Mouse (Mus musculus) heart, adult 8-10 months (tissue): ENCODE measurements around the gene Nif3l1. TPM values are rescaled to one million over a fixed set of nuclear protein-coding genes. Genes with fewer than 3 reads are reported as not detected.

ENCODE experiments used
- DNase-seq: peaks from one replicate; pipeline ENCODE4 v3.0.0; 2022; ENCODE audit warnings: low spot score
- total RNA-seq, 4 experiments: library from RNA; stranded (reverse); gene quantifications; 2 replicates each; pipeline ENCODE4 v1.2.4; 2022

Nif3l1 gene
- 10 to 100 TPM in 3 of 4 experiments, 1 to 10 TPM in 1; 10.0 to 15.4 (median 14.4) TPM for total RNA-seq

DNA sequence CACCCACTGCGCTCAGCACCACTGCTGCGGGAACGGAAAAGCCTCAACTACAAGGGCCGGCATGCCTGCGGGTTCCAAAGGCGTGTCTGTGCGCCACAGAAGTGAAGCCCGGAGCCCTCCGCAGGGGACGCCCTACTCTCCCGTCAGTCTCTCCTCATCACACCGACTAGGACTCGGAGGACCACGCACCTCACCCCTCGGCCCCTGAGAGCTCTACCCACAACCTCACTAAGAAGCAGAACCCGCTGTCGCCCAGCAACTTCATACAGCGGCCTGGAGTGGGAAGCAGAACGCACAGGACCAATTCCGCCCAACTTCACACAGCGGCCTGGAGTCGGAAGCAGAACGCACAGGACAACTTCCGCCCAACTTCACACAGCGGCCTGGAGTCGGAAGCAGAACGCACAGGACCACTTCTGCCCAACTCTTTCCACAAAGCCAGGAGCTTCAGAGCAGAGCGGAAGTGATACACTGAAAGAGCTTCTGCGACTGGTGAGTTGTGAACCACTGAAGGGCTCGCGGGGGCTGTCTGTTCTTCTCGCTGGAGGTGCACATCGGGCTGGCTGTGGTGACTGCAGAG, at the start of gene Nif3l1, which contains the start of gene Ppil3:
Gene Nif3l1, plus strand, starts transcription at position 9 of the 580 bp plus-strand sequence.
Gene Ppil3, minus strand, starts transcription at position 344 of the 580 bp plus-strand sequence.
- DNase-seq: peak; percentile 86

DNA sequence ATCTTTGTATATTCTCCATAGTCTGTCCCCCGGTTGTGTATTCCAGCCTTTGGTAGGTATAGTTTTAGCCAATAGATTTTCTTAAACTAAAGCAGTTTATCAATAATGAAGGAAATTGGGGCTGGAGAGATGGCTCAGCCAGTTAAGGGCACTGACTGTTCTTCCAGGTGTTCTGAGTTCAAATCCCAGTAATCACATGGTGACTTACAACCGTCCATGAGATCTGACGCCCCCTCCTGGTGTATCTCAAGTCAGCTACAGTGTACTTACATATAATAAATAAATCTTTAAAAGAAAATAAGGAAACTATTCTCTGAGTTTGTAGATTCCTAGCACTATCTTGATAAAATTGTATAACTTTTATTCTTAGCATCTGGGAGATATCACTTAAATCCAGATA, 49.6 kb upstream of the Nif3l1 start:
- no peak for DNase-seq

GRCm38 (mm10) chr1:58396179-58396578, 48.8 kb upstream of the Nif3l1 start:
- no peak for DNase-seq

DNA sequence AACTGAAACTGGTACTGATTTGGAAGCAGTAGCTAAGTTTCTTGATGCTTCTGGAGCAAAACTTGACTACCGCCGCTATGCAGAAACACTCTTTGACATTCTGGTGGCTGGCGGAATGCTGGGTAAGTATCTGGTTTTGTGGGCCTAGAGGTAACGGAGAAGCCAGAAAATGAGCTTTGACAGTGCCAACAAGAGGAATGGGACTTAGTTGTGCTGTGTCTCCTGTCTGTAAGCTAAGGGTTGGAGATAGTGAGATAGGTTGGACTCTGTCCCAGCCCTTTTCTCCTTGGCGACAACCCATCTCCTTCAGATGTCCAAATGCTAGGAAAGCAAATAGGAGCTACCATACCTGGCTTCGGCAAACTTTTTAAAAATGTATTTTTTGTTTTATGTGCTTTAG, 47.2 kb upstream of the Nif3l1 start:
- DNase-seq: no peak

DNA sequence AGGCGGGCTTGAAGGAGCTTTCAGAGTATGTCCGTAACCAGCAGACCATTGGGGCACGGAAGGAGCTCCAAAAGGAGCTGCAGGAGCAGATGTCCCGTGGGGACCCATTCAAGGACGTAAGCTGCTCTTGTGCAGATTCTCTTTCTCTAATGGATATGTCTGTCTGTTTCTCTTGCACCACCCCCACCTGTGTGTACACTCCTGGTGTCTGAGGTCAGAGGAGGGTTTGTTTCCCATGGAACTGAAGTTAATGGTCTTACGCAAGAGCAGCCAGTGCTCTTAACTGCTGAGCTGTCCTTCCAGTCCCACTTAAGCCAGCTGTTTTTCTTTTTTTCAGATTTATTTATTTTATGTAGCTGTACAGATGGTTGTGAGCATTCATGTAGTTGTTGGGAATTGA, 43.6 kb upstream of the Nif3l1 start:
- no peak for DNase-seq

GRCm38 (mm10) chr1:58403745-58404144, 41.2 kb upstream of the Nif3l1 start:
- no peak for DNase-seq

- DNase-seq: no peak
Measured at GRCm38 (mm10) chr1:58407321-58407720, 37.6 kb upstream of the Nif3l1 start.

GRCm38 (mm10) chr1:58408141-58408540, 36.8 kb upstream of the Nif3l1 start:
- no peak for DNase-seq

GRCm38 (mm10) chr1:58409553-58410197, 35.3 kb upstream of the Nif3l1 start:
- DNase-seq: no peak

- DNase-seq: no peak
Measured at GRCm38 (mm10) chr1:58410198-58410588, 34.8 kb upstream of the Nif3l1 start.

DNA sequence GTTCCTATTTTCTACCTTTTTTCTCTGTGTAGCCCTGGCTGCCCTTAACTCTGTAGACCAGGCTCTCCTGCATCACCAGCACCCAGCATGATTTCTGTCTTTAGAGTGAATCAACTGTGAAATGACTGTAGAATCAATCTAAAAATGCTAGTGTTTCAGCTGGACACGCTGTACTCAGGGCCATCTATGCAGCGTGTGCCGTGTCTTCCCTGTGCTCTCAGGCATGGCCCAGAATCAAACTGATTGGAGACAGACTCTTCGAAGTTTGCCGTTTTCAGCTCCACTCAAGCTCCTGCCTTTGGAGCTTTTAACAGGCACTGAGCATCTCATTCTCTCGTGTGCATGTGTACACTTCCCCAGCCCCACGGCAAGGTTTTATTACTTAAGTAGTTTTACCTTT, 34.2 kb upstream of the Nif3l1 start:
- DNase-seq: no peak

GRCm38 (mm10) chr1:58415442-58415841, 29.5 kb upstream of the Nif3l1 start:
- no peak for DNase-seq

DNA sequence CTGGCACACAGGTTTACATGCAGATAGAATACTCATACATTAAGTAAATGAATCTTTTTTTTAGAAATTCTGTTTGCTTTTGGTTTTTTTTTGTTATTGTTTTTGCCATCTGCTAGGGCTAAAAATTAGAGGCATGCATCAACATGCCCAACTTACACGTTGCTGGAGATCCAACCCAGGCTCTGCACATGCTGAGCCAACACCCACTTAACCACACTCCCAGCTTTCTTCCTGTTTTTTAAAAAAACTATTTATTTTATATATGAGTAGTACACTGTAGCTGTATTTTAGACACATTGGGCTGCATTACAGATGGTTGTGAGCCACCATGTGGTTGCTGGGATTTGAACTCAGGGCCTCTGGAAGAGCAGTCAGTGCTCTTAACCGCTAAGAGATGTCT, 28.9 kb upstream of the Nif3l1 start:
- no peak for DNase-seq

- DNase-seq: no peak
Measured at GRCm38 (mm10) chr1:58420032-58420431, 24.9 kb upstream of the Nif3l1 start.

- DNase-seq: no peak
Measured at GRCm38 (mm10) chr1:58420961-58421360, 24.0 kb upstream of the Nif3l1 start.

- peak; percentile 71 for DNase-seq
Measured at GRCm38 (mm10) chr1:58422879-58423278, 22.1 kb upstream of the Nif3l1 start.

- peak; percentile 99 for DNase-seq
Measured at GRCm38 (mm10) chr1:58423371-58424248, 21.3 kb upstream of the Nif3l1 start, which contains the start of gene Clk1. Gene Clk1 (minus strand): TSS chr1:58424066.

DNA sequence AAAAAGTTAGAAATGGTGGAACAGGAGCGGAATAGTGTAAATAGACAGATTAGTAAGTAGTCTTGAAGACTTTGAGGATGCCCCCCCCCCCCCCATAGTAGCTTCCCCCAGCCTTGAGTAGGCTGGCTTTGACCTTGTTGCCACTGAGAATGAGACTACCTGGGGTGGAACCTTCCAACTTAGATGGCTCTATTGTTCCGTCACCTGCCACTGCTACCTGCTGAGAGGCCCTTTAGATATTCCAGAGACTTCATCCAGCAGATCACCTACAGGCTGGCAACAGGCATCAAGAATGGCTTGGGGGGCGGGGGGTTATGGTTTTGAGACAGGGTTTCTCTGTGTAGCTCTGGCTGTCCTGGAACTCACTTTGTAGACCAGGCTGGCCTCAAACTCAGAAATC, 20.4 kb upstream of the Nif3l1 start:
- DNase-seq: no peak

- DNase-seq: no peak
Measured at GRCm38 (mm10) chr1:58444691-58445090, 260 bp upstream of the Nif3l1 start.

DNA sequence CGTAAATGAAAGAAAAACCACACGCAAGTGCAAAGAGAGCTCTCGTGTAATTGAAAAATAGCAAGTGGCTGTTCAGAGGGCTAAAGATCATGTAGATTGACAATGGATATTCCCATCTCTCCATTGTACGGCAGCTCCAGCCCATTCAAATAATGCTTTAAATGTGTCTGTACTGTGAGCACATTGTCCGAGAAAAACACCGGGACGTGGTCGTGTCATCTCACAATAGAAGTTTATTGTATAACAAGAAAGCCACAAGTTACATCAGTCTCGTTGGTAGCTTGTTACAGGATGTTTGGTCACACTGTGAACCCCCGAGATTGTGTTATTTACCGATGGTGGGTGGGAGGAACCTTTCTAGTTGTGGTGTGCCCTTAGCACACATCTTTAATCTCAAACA, 910 bp downstream of the Nif3l1 start:
- DNase-seq: no peak

GRCm38 (mm10) chr1:58447766-58448165, 2.8 kb downstream of the Nif3l1 start:
- no peak for DNase-seq

- no peak for DNase-seq
Measured at GRCm38 (mm10) chr1:58448396-58448795, 3.4 kb downstream of the Nif3l1 start.
